Mouse (Mus musculus): ENCODE data around the gene Il1b.

GRCm38 (mm10) chr2:129407596-129407995 lies 36.7 kb upstream of the Il1b start:
- TF ChIP-seq GATA1 (IDR thresholded peaks at IDR 0.05; ENCODE audit: borderline replicate concordance, low read length) = no peak
- TF ChIP-seq FLI1 (IDR thresholded peaks at IDR 0.05; ENCODE audit: low read length) = no peak
